Mouse (Mus musculus) E14TG2a.4 (cell line): ENCODE results near the gene Cmtm2b.

Experiments used
- H3K27me3 ChIP-seq: 2 replicates; pipeline ENCODE4 v1.6.1; 2014; ENCODE audit warnings: low read length, control low read depth; ENCODE audit not compliant: insufficient read depth
- H3K36me3 ChIP-seq: 2 replicates; pipeline ENCODE4 v1.6.1; 2014; ENCODE audit warnings: low read length, control low read depth; ENCODE audit not compliant: insufficient read depth
- H3K4me1 ChIP-seq: replicated peaks from 2 replicates; pipeline ENCODE4 v1.6.1; 2014; ENCODE audit warnings: low read depth, low read length, control low read depth
- H3K4me3 ChIP-seq: replicated peaks from 2 replicates; pipeline ENCODE4 v1.5.1; 2014; ENCODE audit warnings: mild to moderate bottlenecking, low read length
- H3K9me3 ChIP-seq: 2 replicates; pipeline ENCODE4 v1.6.1; 2014; ENCODE audit warnings: low read length, control low read depth
- CTCF ChIP-seq: conservative IDR thresholded peaks from 2 replicates; pipeline ENCODE4 v1.5.1; 2014; ENCODE audit warnings: low read length
- NANOG ChIP-seq: IDR thresholded peaks from 2 replicates; pipeline ENCODE4 v1.6.1; 2014; ENCODE audit warnings: borderline replicate concordance, low read length, mixed read lengths
- POU5F1 ChIP-seq: IDR thresholded peaks from 2 replicates; pipeline ENCODE4 v1.6.1; 2014; ENCODE audit warnings: low read length, borderline replicate concordance

Cmtm2b gene

GRCm38 (mm10) chr8:104341106-104341561 lies 19.1 kb downstream of the Cmtm2b start:
- H3K27me3 ChIP-seq, result peaks cover 54% of the 10 kb centered on the region
- H3K4me3 ChIP-seq, result peak overlapping the region; percentile 81
- no peaks in the 10 kb centered on the region for H3K36me3 ChIP-seq
- peaks cover 22% of the 10 kb centered on the region for H3K4me1 ChIP-seq
- TF ChIP-seq CTCF (no peak), POU5F1 (no peak), NANOG (no peak)
- H3K9me3 ChIP-seq, result no peaks in the 10 kb centered on the region

DNA sequence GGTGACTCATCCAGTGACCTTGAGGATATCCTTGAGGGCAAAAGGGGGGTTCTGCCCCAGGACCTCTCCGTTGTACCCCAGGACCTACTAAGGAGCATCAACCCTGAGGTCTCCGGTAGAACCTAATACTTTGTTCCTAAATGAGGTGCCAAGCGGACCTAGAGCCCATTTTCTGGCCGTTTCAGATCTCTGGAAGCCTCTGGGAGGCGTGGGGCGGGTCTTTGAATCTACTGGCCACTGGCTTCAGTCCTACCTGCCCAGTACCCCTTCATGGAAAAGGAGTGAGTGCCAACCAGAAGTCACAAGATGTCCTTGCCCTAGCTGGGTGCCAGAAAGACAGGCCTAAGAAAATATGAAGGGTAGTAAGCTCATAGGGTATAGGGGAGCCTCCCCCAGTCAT lies 19.6 kb downstream of the Cmtm2b start:
- TF ChIP-seq CTCF, result no peak
- TF ChIP-seq POU5F1, result no peak
- TF ChIP-seq NANOG, result no peak

GRCm38 (mm10) chr8:104342426-104342825 lies 20.4 kb downstream of the Cmtm2b start:
- Histone ChIP-seq H3K9me3 (no peaks in the 10 kb centered on the region), H3K36me3 (no peaks in the 10 kb centered on the region; the same call in 1 of the 2 replicates), H3K4me1 (peaks cover 32% of the 10 kb centered on the region), H3K4me3 (no peak overlapping the region), H3K27me3 (peaks cover 54% of the 10 kb centered on the region)
- TF ChIP-seq POU5F1 (no peak), NANOG (no peak), CTCF (no peak)

More for the DNA sequence above, 19.6 kb downstream of the Cmtm2b start:
- Histone ChIP-seq H3K4me3 (peak overlapping the region; percentile 81), H3K4me1 (peaks cover 26% of the 10 kb centered on the region), H3K9me3 (no peaks in the 10 kb centered on the region), H3K36me3 (no peaks in the 10 kb centered on the region), H3K27me3 (peaks cover 54% of the 10 kb centered on the region)

DNA sequence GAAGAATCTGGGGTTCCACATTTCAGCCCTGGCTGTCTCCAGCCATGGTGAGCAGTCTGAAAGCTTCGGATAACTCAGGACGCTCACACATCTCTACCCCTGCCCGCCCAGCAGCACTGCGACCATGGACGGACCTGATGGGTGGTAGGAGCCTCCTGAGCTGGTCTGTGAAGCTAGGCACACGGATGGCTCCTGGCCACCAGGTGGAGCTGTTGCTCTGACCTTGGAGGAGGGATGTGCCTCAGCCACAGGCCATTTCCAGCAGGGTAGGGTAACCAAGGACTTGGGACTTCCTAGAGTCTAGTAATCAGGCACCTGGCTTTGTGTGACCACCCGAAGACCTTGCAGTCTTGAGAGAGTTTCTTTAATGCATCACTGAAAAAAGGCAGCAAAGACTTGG lies 21.9 kb downstream of the Cmtm2b start:
- no peaks in the 10 kb centered on the region for H3K9me3 ChIP-seq
- H3K4me3 ChIP-seq, result no peak overlapping the region
- TF ChIP-seq CTCF (peak; percentile 75), POU5F1 (no peak)
- H3K36me3 ChIP-seq, result peaks cover 3% of the 10 kb centered on the region; the same call in 1 of the 2 replicates
- peaks cover 45% of the 10 kb centered on the region for H3K27me3 ChIP-seq
- peaks cover 39% of the 10 kb centered on the region for H3K4me1 ChIP-seq

GRCm38 (mm10) chr8:104344622-104345021 lies 22.6 kb downstream of the Cmtm2b start:
- Histone ChIP-seq H3K4me1 (peaks cover 36% of the 10 kb centered on the region), H3K36me3 (peaks cover 4% of the 10 kb centered on the region; the same call in 1 of the 2 replicates), H3K4me3 (no peak overlapping the region), H3K9me3 (no peaks in the 10 kb centered on the region), H3K27me3 (peaks cover 39% of the 10 kb centered on the region)
- TF ChIP-seq POU5F1, result no peak
- no peak for TF ChIP-seq NANOG
- TF ChIP-seq CTCF, result no peak

DNA sequence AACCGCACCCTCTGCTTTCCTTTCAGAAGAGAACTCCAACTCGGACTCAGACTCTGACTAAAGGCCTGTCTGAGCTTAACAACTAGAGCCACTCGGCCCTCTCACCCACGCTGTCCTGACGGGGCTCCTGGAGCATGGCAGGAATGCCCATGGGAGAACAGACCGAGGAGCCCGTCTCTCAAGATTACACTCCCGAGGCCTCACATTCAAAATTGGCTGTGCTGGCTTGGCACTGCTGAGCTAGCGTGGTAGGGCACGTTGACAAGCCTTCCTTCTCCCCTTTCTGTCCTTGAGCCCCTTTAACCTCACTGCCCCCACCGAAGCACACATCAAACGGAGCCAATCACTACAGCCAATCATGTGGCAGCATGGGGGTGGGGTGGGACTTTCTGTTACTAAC lies 24.7 kb downstream of the Cmtm2b start:
- Histone ChIP-seq H3K9me3 (no peaks in the 10 kb centered on the region), H3K27me3 (peaks cover 22% of the 10 kb centered on the region), H3K36me3 (peaks cover 4% of the 10 kb centered on the region; the same call in 1 of the 2 replicates), H3K4me1 (peaks cover 42% of the 10 kb centered on the region), H3K4me3 (no peak overlapping the region)
- TF ChIP-seq POU5F1, result no peak
- no peak for TF ChIP-seq NANOG

DNA sequence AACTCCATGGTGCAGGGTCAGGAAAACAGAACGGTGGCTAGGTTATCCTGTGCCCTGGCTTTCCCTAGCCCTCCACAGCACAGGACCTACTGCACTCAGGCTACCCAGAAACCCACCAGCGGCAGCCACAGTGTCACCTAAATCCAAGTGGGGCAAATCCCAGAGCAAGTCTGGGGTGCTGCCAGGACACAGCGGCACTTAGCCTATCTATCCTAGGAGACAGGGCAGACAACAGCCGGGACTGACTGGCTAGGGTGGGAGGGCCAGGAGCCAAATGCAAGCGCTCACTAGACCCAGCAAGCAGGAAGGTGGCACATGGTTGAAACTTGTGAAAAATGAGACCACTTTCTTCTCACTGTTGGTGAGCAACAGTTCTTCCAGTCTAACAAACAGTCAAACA lies 26.9 kb downstream of the Cmtm2b start:
- Histone ChIP-seq H3K9me3 (no peaks in the 10 kb centered on the region), H3K4me1 (peaks cover 46% of the 10 kb centered on the region), H3K4me3 (no peak overlapping the region), H3K36me3 (peaks cover 26% of the 10 kb centered on the region), H3K27me3 (no peaks in the 10 kb centered on the region)
- TF ChIP-seq NANOG (no peak), CTCF (no peak), POU5F1 (no peak)

DNA sequence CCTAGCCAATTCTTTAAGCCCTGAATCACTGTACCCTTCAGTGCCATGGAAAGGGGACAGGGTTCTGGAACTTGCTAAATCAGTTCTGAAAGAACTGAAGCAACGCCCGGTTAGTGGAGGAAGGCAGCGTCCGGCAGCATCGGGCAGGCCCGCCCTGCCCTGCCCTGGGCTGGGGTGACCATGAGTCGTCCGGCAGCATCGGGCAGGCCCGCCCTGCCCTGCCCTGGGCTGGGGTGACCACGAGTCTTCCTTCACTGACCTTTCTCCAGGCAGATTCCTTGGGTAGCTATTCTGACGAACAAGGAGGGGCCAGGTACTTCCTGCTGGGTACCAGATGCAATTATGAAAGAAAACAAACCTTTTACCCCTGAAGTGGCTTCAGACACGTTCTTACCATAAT lies 28.0 kb downstream of the Cmtm2b start:
- Histone ChIP-seq H3K27me3 (no peaks in the 10 kb centered on the region), H3K36me3 (peaks cover 36% of the 10 kb centered on the region), H3K4me1 (peaks cover 56% of the 10 kb centered on the region), H3K4me3 (no peak overlapping the region; the same call in 1 of the 2 replicates), H3K9me3 (no peaks in the 10 kb centered on the region)
- TF ChIP-seq CTCF (no peak), POU5F1 (no peak), NANOG (no peak)

- no peak overlapping the region for H3K4me3 ChIP-seq
- H3K36me3 ChIP-seq, result peaks cover 65% of the 10 kb centered on the region
Observed at GRCm38 (mm10) chr8:104353186-104353585, 31.2 kb downstream of the Cmtm2b start.

More at GRCm38 (mm10) chr8:104353186-104353585, 31.2 kb downstream of the Cmtm2b start:
- peaks cover 41% of the 10 kb centered on the region for H3K4me1 ChIP-seq
- H3K27me3 ChIP-seq, result no peaks in the 10 kb centered on the region
- no peaks in the 10 kb centered on the region for H3K9me3 ChIP-seq
- TF ChIP-seq CTCF (no peak), NANOG (no peak), POU5F1 (no peak)
